Mouse (Mus musculus): Measurements from ENCODE around the gene Fam92b. TPM values are rescaled to one million over a fixed set of nuclear protein-coding genes. Genes with fewer than 3 reads are reported as not detected.

Gene Fam92b
- polyA plus RNA-seq, 1 experiment from 2014 or later = not detected

GRCm38 (mm10) chr8:120179027-120179431, 1.8 kb upstream of the Fam92b start:
- no peaks in the 10 kb centered on the region for H3K9me3 ChIP-seq (ENCODE audit: control insufficient read depth, low read length)
- no peaks in the 10 kb centered on the region for H3K36me3 ChIP-seq (ENCODE audit: control insufficient read depth, insufficient read depth, low read length)
- peak overlapping the region; percentile 11 to 33; a peak in 3 of 4 replicates for H3K4me3 ChIP-seq (ENCODE audit: control insufficient read depth in 1 of 2, insufficient read depth in 1 of 2, low read depth in 1 of 2, low read length in 2 of 2)
- 0% methylated on average over 10 of the region's 10 CpGs for WGBS
- 0 out of 2 replicates have a peak overlapping the region, but pooled peaks have one; percentile 34 for H3K9ac ChIP-seq (ENCODE audit: low read length)
- H3K27ac ChIP-seq (replicated peaks in 1 of 2; ENCODE audit: control insufficient read depth in 1 of 2, insufficient read depth in 1 of 2, low read depth in 2 of 2, low read length in 2 of 2) = no peak overlapping the region
- peaks cover 14 to 17% of the 10 kb centered on the region in 2 experiments for H3K4me1 ChIP-seq (ENCODE audit: control insufficient read depth in 2 of 2, insufficient read depth in 2 of 2, low read length in 2 of 2)
- 0 out of 2 replicates have a peak, but pooled peaks have one; percentile 26 for ATAC-seq (ENCODE audit: insufficient number of reproducible peaks, insufficient read depth, low FRiP score, low read depth)
- H3K27me3 ChIP-seq (ENCODE audit: control insufficient read depth, insufficient read depth, low read length) = peaks cover 39% of the 10 kb centered on the region
- H3K4me2 ChIP-seq (ENCODE audit: low read length) = peak overlapping the region; percentile 55

DNA sequence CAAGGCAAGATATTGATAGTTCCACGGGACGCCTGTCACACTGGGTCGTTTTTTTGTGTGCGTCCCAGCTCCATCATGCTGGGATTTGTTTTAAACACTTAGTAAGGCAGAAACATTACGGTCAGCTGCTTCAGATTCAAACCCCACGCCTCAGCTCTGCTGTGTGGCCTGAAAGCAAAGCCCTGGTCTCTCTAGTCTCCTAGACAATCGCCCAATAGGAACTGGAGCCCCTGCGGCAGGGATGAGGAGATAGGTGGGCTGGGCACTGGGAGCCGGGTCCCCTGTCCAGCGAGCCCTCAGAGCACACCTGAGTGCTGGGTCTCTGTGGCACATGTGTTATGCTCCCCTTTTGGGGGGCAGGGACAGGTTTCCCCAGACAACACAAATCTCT, 853 bp upstream of the Fam92b start:
- no peak overlapping the region for H3K4me3 ChIP-seq (ENCODE audit: control insufficient read depth in 1 of 2, insufficient read depth in 1 of 2, low read depth in 1 of 2, low read length in 2 of 2)
- H3K27ac ChIP-seq (replicated peaks in 1 of 2; ENCODE audit: control insufficient read depth in 1 of 2, insufficient read depth in 1 of 2, low read depth in 2 of 2, low read length in 2 of 2) = no peak overlapping the region; a peak in 1 of 4 replicates
- no peak for ATAC-seq (ENCODE audit: insufficient number of reproducible peaks, insufficient read depth, low FRiP score, low read depth)
- no peaks in the 10 kb centered on the region for H3K36me3 ChIP-seq (ENCODE audit: control insufficient read depth, insufficient read depth, low read length)
- H3K9ac ChIP-seq (ENCODE audit: low read length) = no peak overlapping the region; the same call in 1 of the 2 replicates
- WGBS = 11% methylated on average over 10 of the region's 10 CpGs
- no peaks in the 10 kb centered on the region for H3K9me3 ChIP-seq (ENCODE audit: control insufficient read depth, low read length)
- H3K4me1 ChIP-seq (ENCODE audit: control insufficient read depth in 2 of 2, insufficient read depth in 2 of 2, low read length in 2 of 2) = peaks cover 12 to 17% of the 10 kb centered on the region in 2 experiments
- peak overlapping the region; percentile 43; the same call in 1 of the 2 replicates for H3K4me2 ChIP-seq (ENCODE audit: low read length)
- peaks cover 40% of the 10 kb centered on the region for H3K27me3 ChIP-seq (ENCODE audit: control insufficient read depth, insufficient read depth, low read length)

GRCm38 (mm10) chr8:120176605-120177004, 661 bp downstream of the Fam92b start:
- Histone ChIP-seq H3K4me3 (ENCODE audit: control insufficient read depth in 1 of 2, insufficient read depth in 1 of 2, low read depth in 1 of 2, low read length in 2 of 2) (no peak overlapping the region), H3K9ac (ENCODE audit: low read length) (no peak overlapping the region), H3K9me3 (ENCODE audit: control insufficient read depth, low read length) (no peaks in the 10 kb centered on the region), H3K4me1 (ENCODE audit: control insufficient read depth in 2 of 2, insufficient read depth in 2 of 2, low read length in 2 of 2) (peaks cover 12 to 17% of the 10 kb centered on the region in 2 experiments), H3K4me2 (ENCODE audit: low read length) (no peak overlapping the region), H3K36me3 (ENCODE audit: control insufficient read depth, insufficient read depth, low read length) (no peaks in the 10 kb centered on the region), H3K27me3 (ENCODE audit: control insufficient read depth, insufficient read depth, low read length) (peaks cover 40% of the 10 kb centered on the region), H3K27ac (replicated peaks in 1 of 2; ENCODE audit: control insufficient read depth in 1 of 2, insufficient read depth in 1 of 2, low read depth in 2 of 2, low read length in 2 of 2) (no peak overlapping the region)
- WGBS = 48% methylated on average over 4 of the region's 4 CpGs
- ATAC-seq (ENCODE audit: insufficient number of reproducible peaks, insufficient read depth, low FRiP score, low read depth) = no peak

GRCm38 (mm10) chr8:120174606-120175005, 2.7 kb downstream of the Fam92b start:
- no peak overlapping the region for H3K27ac ChIP-seq (replicated peaks in 1 of 2; ENCODE audit: control insufficient read depth in 1 of 2, insufficient read depth in 1 of 2, low read depth in 2 of 2, low read length in 2 of 2)
- H3K27me3 ChIP-seq (ENCODE audit: control insufficient read depth, insufficient read depth, low read length) = peaks cover 48% of the 10 kb centered on the region
- H3K9ac ChIP-seq (ENCODE audit: low read length) = no peak overlapping the region
- no peaks in the 10 kb centered on the region for H3K9me3 ChIP-seq (ENCODE audit: control insufficient read depth, low read length)
- H3K4me2 ChIP-seq (ENCODE audit: low read length) = no peak overlapping the region
- WGBS = 42% methylated on average over 18 of the region's 18 CpGs
- H3K4me1 ChIP-seq (ENCODE audit: control insufficient read depth in 2 of 2, insufficient read depth in 2 of 2, low read length in 2 of 2) = peaks cover 12 to 17% of the 10 kb centered on the region in 2 experiments
- H3K36me3 ChIP-seq (ENCODE audit: control insufficient read depth, insufficient read depth, low read length) = no peaks in the 10 kb centered on the region
- ATAC-seq (ENCODE audit: insufficient number of reproducible peaks, insufficient read depth, low FRiP score, low read depth) = no peak
- no peak overlapping the region for H3K4me3 ChIP-seq (ENCODE audit: control insufficient read depth in 1 of 2, insufficient read depth in 1 of 2, low read depth in 1 of 2, low read length in 2 of 2)

DNA sequence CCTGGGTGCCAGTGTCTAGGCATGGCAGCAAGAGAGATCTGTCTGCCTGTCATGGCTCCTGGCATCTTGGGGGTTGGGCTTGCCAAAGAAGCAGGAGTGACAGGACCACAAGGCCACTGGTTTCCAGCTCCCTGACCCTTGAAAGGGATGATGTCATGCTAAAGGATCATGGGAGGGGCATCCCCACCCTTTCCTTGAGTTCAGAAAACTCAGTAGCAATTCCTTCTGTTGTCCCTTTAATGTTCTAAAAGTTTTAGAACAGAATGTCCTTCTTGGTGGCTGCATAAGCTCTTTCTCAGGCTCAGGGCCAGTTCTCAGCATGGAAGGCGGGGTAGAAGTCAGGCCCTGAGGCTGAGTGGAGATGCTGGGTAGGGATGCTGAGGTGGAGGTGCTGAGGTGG, 4.1 kb downstream of the Fam92b start:
- Histone ChIP-seq H3K27ac (replicated peaks in 1 of 2; ENCODE audit: control insufficient read depth in 1 of 2, insufficient read depth in 1 of 2, low read depth in 2 of 2, low read length in 2 of 2) (no peak overlapping the region), H3K4me2 (ENCODE audit: low read length) (no peak overlapping the region), H3K4me1 (ENCODE audit: control insufficient read depth in 2 of 2, insufficient read depth in 2 of 2, low read length in 2 of 2) (peaks cover 12 to 15% of the 10 kb centered on the region in 2 experiments), H3K4me3 (ENCODE audit: control insufficient read depth in 1 of 2, insufficient read depth in 1 of 2, low read depth in 1 of 2, low read length in 2 of 2) (no peak overlapping the region), H3K9me3 (ENCODE audit: control insufficient read depth, low read length) (no peaks in the 10 kb centered on the region), H3K27me3 (ENCODE audit: control insufficient read depth, insufficient read depth, low read length) (peaks cover 44% of the 10 kb centered on the region), H3K36me3 (ENCODE audit: control insufficient read depth, insufficient read depth, low read length) (no peaks in the 10 kb centered on the region), H3K9ac (ENCODE audit: low read length) (no peak overlapping the region)
- no peak for ATAC-seq (ENCODE audit: insufficient number of reproducible peaks, insufficient read depth, low FRiP score, low read depth)
- 84% methylated on average over 1 of the region's 1 CpGs for WGBS

DNA sequence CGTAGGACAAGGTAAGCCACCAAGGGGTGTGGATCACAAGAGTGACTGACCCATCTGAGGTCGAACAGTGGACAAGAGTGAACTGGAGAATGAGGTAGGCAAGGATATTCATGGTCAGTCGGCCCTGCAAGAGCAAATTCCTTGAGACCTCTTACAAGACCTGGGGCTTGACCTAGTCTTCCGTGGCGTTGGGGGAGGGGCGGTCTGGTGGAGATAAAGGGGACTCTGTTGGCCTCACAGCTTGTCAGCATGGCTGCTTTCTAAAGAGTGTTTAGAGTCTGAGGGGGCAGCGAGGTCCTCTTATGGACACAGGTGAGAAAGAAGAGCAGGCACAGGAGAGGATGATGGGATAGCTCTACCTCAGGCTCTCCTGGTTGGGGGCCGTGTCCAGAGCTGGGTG, 8.1 kb downstream of the Fam92b start:
- peaks cover 2 to 5% of the 10 kb centered on the region in 2 experiments; a peak in 3 of 4 replicates for H3K4me1 ChIP-seq (ENCODE audit: control insufficient read depth in 2 of 2, insufficient read depth in 2 of 2, low read length in 2 of 2)
- H3K27ac ChIP-seq (replicated peaks in 1 of 2; ENCODE audit: control insufficient read depth in 1 of 2, insufficient read depth in 1 of 2, low read depth in 2 of 2, low read length in 2 of 2) = no peak overlapping the region
- no peaks in the 10 kb centered on the region for H3K36me3 ChIP-seq (ENCODE audit: control insufficient read depth, insufficient read depth, low read length)
- H3K9ac ChIP-seq (ENCODE audit: low read length) = no peak overlapping the region
- ATAC-seq (ENCODE audit: insufficient number of reproducible peaks, insufficient read depth, low FRiP score, low read depth) = no peak
- H3K9me3 ChIP-seq (ENCODE audit: control insufficient read depth, low read length) = no peaks in the 10 kb centered on the region
- no peak overlapping the region for H3K4me2 ChIP-seq (ENCODE audit: low read length)
- WGBS = 42% methylated on average over 8 of the region's 8 CpGs
- H3K27me3 ChIP-seq (ENCODE audit: control insufficient read depth, insufficient read depth, low read length) = peaks cover 13% of the 10 kb centered on the region
- no peak overlapping the region for H3K4me3 ChIP-seq (ENCODE audit: control insufficient read depth in 1 of 2, insufficient read depth in 1 of 2, low read depth in 1 of 2, low read length in 2 of 2)

DNA sequence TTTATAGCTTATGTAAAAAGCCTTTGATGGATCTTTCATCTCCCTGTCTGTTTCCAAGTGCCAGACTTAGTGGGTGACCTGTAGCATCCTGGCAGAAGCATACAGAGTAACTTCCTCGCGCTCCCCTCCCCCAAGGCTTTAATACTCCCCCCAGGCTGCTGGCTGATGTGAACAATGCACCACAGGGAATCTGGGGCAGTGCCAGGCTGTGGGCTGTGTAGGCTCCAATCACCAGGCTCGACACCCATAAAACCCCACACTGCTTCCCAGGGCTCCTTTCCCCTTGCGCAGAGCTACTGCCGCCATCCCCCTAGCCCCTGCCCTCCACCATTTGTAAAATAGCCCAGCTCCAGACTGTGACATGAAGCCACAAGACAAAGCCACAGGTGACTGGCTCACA, 9.4 kb downstream of the Fam92b start:
- WGBS = 31% methylated on average over 5 of the region's 5 CpGs
- 0 out of 2 replicates have a peak, but pooled peaks cover 11% of the 10 kb centered on the region for H3K27me3 ChIP-seq (ENCODE audit: control insufficient read depth, insufficient read depth, low read length)
- H3K4me2 ChIP-seq (ENCODE audit: low read length) = no peak overlapping the region
- H3K27ac ChIP-seq (replicated peaks in 1 of 2; ENCODE audit: control insufficient read depth in 1 of 2, insufficient read depth in 1 of 2, low read depth in 2 of 2, low read length in 2 of 2) = no peak overlapping the region
- no peak overlapping the region for H3K9ac ChIP-seq (ENCODE audit: low read length)
- no peak for ATAC-seq (ENCODE audit: insufficient number of reproducible peaks, insufficient read depth, low FRiP score, low read depth)
- H3K4me3 ChIP-seq (ENCODE audit: control insufficient read depth in 1 of 2, insufficient read depth in 1 of 2, low read depth in 1 of 2, low read length in 2 of 2) = no peak overlapping the region
- H3K4me1 ChIP-seq (ENCODE audit: control insufficient read depth in 2 of 2, insufficient read depth in 2 of 2, low read length in 2 of 2) = peaks cover 7 to 9% of the 10 kb centered on the region in 2 experiments; a peak in 3 of 4 replicates
- H3K9me3 ChIP-seq (ENCODE audit: control insufficient read depth, low read length) = no peaks in the 10 kb centered on the region
- no peaks in the 10 kb centered on the region for H3K36me3 ChIP-seq (ENCODE audit: control insufficient read depth, insufficient read depth, low read length)

DNA sequence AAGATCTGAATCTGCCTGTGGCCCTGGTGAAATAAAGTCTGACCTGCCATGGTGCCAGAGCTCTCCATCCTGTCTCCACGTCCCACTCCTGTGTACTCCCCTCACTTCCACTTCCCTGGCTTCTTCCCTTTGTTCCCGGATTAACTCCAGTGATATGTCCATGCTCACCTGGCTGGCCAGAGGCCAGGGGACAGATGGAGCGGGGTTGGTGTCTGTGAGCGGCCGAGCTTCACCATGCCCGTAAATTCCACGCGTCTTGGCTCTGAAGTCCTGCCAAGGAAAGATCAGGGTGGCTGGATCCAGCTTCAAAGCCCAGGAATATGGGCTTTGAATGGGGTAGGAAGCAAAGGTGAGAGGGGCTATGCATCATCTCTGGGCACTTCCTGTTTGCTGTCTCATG, 10.1 kb downstream of the Fam92b start:
- H3K36me3 ChIP-seq (ENCODE audit: control insufficient read depth, insufficient read depth, low read length) = 0 out of 2 replicates have a peak, but pooled peaks cover 1% of the 10 kb centered on the region
- H3K9ac ChIP-seq (ENCODE audit: low read length) = no peak overlapping the region
- 0 out of 2 replicates have a peak, but pooled peaks cover 11% of the 10 kb centered on the region for H3K27me3 ChIP-seq (ENCODE audit: control insufficient read depth, insufficient read depth, low read length)
- H3K4me2 ChIP-seq (ENCODE audit: low read length) = no peak overlapping the region
- H3K4me1 ChIP-seq (ENCODE audit: control insufficient read depth in 2 of 2, insufficient read depth in 2 of 2, low read length in 2 of 2) = peaks cover 7 to 9% of the 10 kb centered on the region in 2 experiments; a peak in 3 of 4 replicates
- no peak overlapping the region for H3K4me3 ChIP-seq (ENCODE audit: control insufficient read depth in 1 of 2, insufficient read depth in 1 of 2, low read depth in 1 of 2, low read length in 2 of 2)
- no peak for ATAC-seq (ENCODE audit: insufficient number of reproducible peaks, insufficient read depth, low FRiP score, low read depth)
- no peaks in the 10 kb centered on the region for H3K9me3 ChIP-seq (ENCODE audit: control insufficient read depth, low read length)
- no peak overlapping the region for H3K27ac ChIP-seq (replicated peaks in 1 of 2; ENCODE audit: control insufficient read depth in 1 of 2, insufficient read depth in 1 of 2, low read depth in 2 of 2, low read length in 2 of 2)
- WGBS = 78% methylated on average over 8 of the region's 8 CpGs
